Mouse (Mus musculus) C2C12 (cell line): Measurements from ENCODE around the gene Vps26c. TPM values are rescaled to one million over a fixed set of nuclear protein-coding genes. Genes with fewer than 3 reads are reported as not detected.

Experiments used
- H3K27me3 ChIP-seq: one replicate; pipeline ENCODE4 v1.6.1; 2011; ENCODE audit not compliant: control insufficient read depth, insufficient read depth, insufficient read length
- H3K36me3 ChIP-seq: one replicate; pipeline ENCODE4 v1.6.1; 2011; ENCODE audit not compliant: control insufficient read depth, insufficient read depth
- H3K4me3 ChIP-seq: one replicate; pipeline ENCODE4 v1.5.1; 2011; ENCODE audit warnings: mild to moderate bottlenecking, control low read depth; ENCODE audit not compliant: poor library complexity, insufficient read depth, severe bottlenecking
- H3K79me2 ChIP-seq: one replicate; pipeline ENCODE4 v1.6.1; 2011; ENCODE audit not compliant: control insufficient read depth, insufficient read depth
- H3K79me3 ChIP-seq: one replicate; pipeline ENCODE4 v1.6.1; 2011; ENCODE audit warnings: low read depth, control low read depth
- H3ac ChIP-seq: one replicate; pipeline ENCODE3; 2011; ENCODE audit warnings: low read depth; ENCODE audit not compliant: control insufficient read depth, insufficient read length
- CEBPB ChIP-seq: IDR thresholded peaks from one replicate; pipeline ENCODE4 v1.6.1; 2011; ENCODE audit warnings: low read depth, mild to moderate bottlenecking, control low read depth, moderate library complexity
- CTCF ChIP-seq: IDR thresholded peaks from one replicate; pipeline ENCODE4 v1.5.1; 2011; ENCODE audit not compliant: control insufficient read depth, insufficient read depth, insufficient read length
- FOSL1 ChIP-seq: IDR thresholded peaks from one replicate; pipeline ENCODE4 v1.8.0; 2011; ENCODE audit warnings: mild to moderate bottlenecking, low read length; ENCODE audit not compliant: poor library complexity, insufficient read depth, severe bottlenecking
- MAX ChIP-seq: IDR thresholded peaks from one replicate; pipeline ENCODE4 v1.6.1; 2011; ENCODE audit warnings: mild to moderate bottlenecking, control low read depth
- MYOD1 ChIP-seq: IDR thresholded peaks from one replicate; pipeline ENCODE4 v1.6.1; 2011; ENCODE audit warnings: low read depth; ENCODE audit not compliant: control insufficient read depth, insufficient read length
- MYOG ChIP-seq: IDR thresholded peaks from one replicate; pipeline ENCODE4 v1.6.1; 2011; ENCODE audit not compliant: control insufficient read depth, insufficient read length; ENCODE audit errors: extremely low read depth
- USF1 ChIP-seq: IDR thresholded peaks from one replicate; pipeline ENCODE4 v1.6.1; 2011; ENCODE audit warnings: low read depth, mild to moderate bottlenecking, control low read depth, moderate library complexity
- polyA plus RNA-seq: library from polyadenylated mRNA; unstranded; fragments of >200 nt; fragmentation: generic; extraction: Trizol; gene quantifications from one replicate; pipeline ENCODE4 v1.2.1, GENCODE M21; 2012; ENCODE audit warnings: missing spikeins

The Vps26c gene
- polyA plus RNA-seq, 1 experiment = 50.3 TPM

- Histone ChIP-seq H3K79me3 (no peaks in the 10 kb centered on the region), H3ac (no peak overlapping the region), H3K36me3 (no peaks in the 10 kb centered on the region), H3K27me3 (no peaks in the 10 kb centered on the region), H3K4me3 (no peak overlapping the region), H3K79me2 (no peaks in the 10 kb centered on the region)
- TF ChIP-seq CEBPB (no peak), USF1 (no peak), CTCF (no peak), MYOG (no peak), MAX (no peak), MYOD1 (no peak), FOSL1 (no peak)
Observed at GRCm38 (mm10) chr16:94555346-94555745, 28.7 kb upstream of the Vps26c start.

DNA sequence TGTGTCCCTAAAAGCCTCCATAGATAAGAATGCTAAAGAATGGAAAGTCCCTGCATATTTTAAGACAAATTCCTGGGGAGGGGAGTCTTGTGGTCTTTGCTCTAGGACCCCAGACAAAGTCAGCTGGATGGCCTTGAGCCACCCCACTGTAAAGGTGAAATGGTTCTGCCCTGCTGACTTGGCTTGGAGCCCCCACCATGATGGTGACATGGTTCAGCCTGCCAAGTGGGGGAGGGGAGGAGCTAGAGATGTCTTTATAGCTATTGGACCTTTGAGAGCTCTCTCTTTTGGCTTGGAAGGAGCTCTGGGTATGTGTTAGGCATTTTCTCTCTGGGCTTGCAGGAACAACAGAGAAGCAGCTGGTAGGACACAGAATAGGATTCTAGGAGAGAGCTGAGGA lies 25.3 kb upstream of the Vps26c start:
- Histone ChIP-seq H3K79me3 (no peaks in the 10 kb centered on the region), H3K27me3 (no peaks in the 10 kb centered on the region), H3ac (no peak overlapping the region), H3K4me3 (no peak overlapping the region), H3K36me3 (no peaks in the 10 kb centered on the region), H3K79me2 (no peaks in the 10 kb centered on the region)
- no peak for TF ChIP-seq MYOG
- TF ChIP-seq MYOD1 = no peak
- no peak for TF ChIP-seq FOSL1
- TF ChIP-seq MAX = no peak
- TF ChIP-seq USF1 = no peak
- TF ChIP-seq CEBPB = no peak
- no peak for TF ChIP-seq CTCF

- H3K79me2 ChIP-seq = no peaks in the 10 kb centered on the region
- TF ChIP-seq USF1 = no peak
- no peak for TF ChIP-seq CEBPB
- TF ChIP-seq MAX = no peak
- TF ChIP-seq MYOG = no peak
- no peak for TF ChIP-seq MYOD1
- no peak for TF ChIP-seq FOSL1
- no peak for TF ChIP-seq CTCF
- no peaks in the 10 kb centered on the region for H3K27me3 ChIP-seq
- no peaks in the 10 kb centered on the region for H3K36me3 ChIP-seq
- no peak overlapping the region for H3K4me3 ChIP-seq
- no peaks in the 10 kb centered on the region for H3K79me3 ChIP-seq
- no peak overlapping the region for H3ac ChIP-seq
Observed at GRCm38 (mm10) chr16:94549813-94550212, 23.2 kb upstream of the Vps26c start.

GRCm38 (mm10) chr16:94545781-94546562 lies 19.3 kb upstream of the Vps26c start:
- H3K79me2 ChIP-seq = no peaks in the 10 kb centered on the region
- H3K4me3 ChIP-seq = no peak overlapping the region
- H3K27me3 ChIP-seq = no peaks in the 10 kb centered on the region
- H3ac ChIP-seq = no peak overlapping the region
- H3K79me3 ChIP-seq = no peaks in the 10 kb centered on the region
- H3K36me3 ChIP-seq = no peaks in the 10 kb centered on the region
- TF ChIP-seq FOSL1 (no peak), CTCF (no peak), CEBPB (no peak), MAX (no peak), MYOG (no peak), MYOD1 (no peak), USF1 (no peak)

GRCm38 (mm10) chr16:94544540-94545105 lies 18.0 kb upstream of the Vps26c start:
- Histone ChIP-seq H3K4me3 (no peak overlapping the region), H3ac (no peak overlapping the region), H3K79me3 (no peaks in the 10 kb centered on the region), H3K79me2 (no peaks in the 10 kb centered on the region), H3K27me3 (no peaks in the 10 kb centered on the region), H3K36me3 (no peaks in the 10 kb centered on the region)
- TF ChIP-seq USF1 = no peak
- peak; percentile 33 for TF ChIP-seq MYOD1

- H3K79me3 ChIP-seq = no peaks in the 10 kb centered on the region
- no peak overlapping the region for H3K4me3 ChIP-seq
- H3K36me3 ChIP-seq = no peaks in the 10 kb centered on the region
- no peak for TF ChIP-seq CEBPB
- no peak for TF ChIP-seq FOSL1
- no peak for TF ChIP-seq USF1
- no peak for TF ChIP-seq MYOG
- TF ChIP-seq MAX = no peak
- TF ChIP-seq MYOD1 = no peak
- TF ChIP-seq CTCF = no peak
- no peak overlapping the region for H3ac ChIP-seq
- H3K79me2 ChIP-seq = no peaks in the 10 kb centered on the region
- no peaks in the 10 kb centered on the region for H3K27me3 ChIP-seq
Observed at GRCm38 (mm10) chr16:94542898-94543297, 16.3 kb upstream of the Vps26c start.
